Mouse (Mus musculus) erythroblast, adult 5-6 weeks (primary cell): ENCODE data around the gene Lnx2. TPM values are rescaled to one million over a fixed set of nuclear protein-coding genes. Genes with fewer than 3 reads are reported as not detected.
A peak's percentile ranks its signal among the peaks of the same experiment; 100 is the strongest.

Source experiments
- ATAC-seq: replicated peaks from 2 replicates; pipeline ENCODE4 v1.8.0; 2016; ENCODE audit warnings: moderate number of reproducible peaks, mild to moderate bottlenecking, moderate TSS enrichment, inconsistent platforms; ENCODE audit not compliant: poor library complexity, low FRiP score, severe bottlenecking
- total RNA-seq, 2 experiments: library from RNA; stranded (forward) in 1 of 2; stranded (reverse) in 1 of 2; fragments of 150-400 nt in 1 of 2; fragments of 200-764, 138-1000 nt in 1 of 2; gene quantifications; 2 replicates each; pipeline versions ENCODE4 v1.2.3 to v1.2.4; 2015 to 2017; ENCODE audit warnings: low replicate concordance in 2 of 2

The Lnx2 gene
- total RNA-seq (2015; ENCODE audit: low replicate concordance) (0.84 and 6.5 TPM in 2 replicates), total RNA-seq (2017; ENCODE audit: low replicate concordance) (1.8 and 2.0 TPM in 2 replicates)

DNA sequence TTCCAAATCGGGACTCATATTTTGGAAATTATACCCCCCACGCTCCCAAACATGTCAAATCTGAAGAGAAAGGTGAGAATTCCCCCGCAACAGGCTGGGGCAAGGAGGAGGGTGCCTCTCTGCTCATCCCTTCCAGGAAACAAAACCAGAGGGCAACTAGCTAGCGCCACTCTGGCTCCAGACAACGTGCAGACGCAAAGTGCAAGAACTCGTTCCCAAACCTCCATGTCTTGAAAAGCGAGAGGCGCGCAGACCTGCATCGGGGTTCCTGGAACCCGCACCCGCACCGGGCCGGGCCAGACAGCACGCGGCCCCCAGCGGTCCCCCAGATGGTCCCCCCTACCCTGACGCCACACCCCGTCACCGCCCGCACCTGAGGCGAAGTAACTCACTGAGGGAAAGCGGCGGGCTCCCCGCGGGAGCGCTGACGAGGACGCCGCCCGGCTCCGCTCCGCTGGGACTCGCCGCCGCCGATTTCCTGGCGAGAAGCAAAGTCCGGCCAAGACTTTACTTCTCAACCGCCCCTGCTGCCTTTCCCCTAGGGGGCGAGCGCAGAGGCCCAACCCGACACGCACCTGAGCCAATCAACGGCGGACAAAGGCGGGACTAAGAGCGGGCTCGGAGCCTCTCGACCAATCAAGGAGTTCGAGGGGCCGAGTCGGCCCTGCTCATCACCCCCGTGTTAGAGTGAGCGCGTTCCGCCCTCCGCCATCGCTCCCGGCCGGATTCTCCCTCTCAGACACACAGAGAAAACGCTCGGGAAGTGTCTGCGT is at the start of gene Lnx2:
Gene Lnx2, minus strand, starts transcription at position 561 of the 773 bp plus-strand sequence.
- peak; percentile 93 for ATAC-seq

- ATAC-seq, result no peak
Observed at GRCm38 (mm10) chr5:147125542-147126185, 49.3 kb upstream of the Lnx2 start.

- ATAC-seq, result no peak
Observed at GRCm38 (mm10) chr5:147124794-147125193, 48.4 kb upstream of the Lnx2 start.

DNA sequence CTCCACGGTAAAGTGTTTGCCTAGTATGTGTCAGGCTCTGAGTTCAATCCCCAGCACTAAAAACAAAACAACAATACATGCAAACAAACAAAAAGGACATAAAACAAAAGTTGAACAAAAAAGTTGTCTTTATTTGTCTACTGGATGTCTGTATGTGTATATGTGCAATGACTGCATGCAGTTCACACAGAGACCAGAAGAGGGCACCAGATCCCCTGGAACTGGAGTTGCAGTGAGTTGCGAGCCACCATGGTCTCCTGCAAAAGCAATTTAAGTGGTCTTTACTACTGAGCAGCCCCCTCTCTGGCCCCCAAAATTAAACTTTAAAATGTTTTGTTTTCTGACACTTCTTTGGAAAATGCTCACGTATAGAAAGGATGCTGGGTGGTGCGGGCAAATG is 44.8 kb upstream of the Lnx2 start:
- no peak for ATAC-seq

- ATAC-seq, result no peak
Observed at GRCm38 (mm10) chr5:147117027-147117426, 40.6 kb upstream of the Lnx2 start.

- no peak for ATAC-seq
Observed at GRCm38 (mm10) chr5:147115631-147116030, 39.2 kb upstream of the Lnx2 start.

DNA sequence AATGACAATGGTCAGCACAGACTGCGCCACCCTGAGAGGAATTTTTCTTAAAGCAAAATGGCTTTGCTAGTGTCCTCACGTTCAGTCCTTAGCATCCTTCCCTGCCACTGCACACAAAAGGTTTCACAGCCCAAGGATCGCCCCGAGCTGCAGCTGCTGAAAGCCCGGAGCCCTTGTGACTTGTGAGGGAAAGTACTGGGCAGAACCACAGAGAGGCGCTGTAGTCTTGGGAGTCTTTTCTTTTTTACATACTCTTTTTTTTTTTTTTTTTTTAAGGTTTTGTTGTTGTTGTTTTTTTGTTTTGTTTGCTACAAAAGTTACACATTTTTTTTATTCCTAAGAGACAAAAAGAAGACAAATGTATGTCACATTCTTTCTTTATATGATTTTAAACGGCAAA is 38.4 kb upstream of the Lnx2 start:
- ATAC-seq, result no peak

GRCm38 (mm10) chr5:147108861-147109591 is 32.6 kb upstream of the Lnx2 start:
- ATAC-seq, result no peak

DNA sequence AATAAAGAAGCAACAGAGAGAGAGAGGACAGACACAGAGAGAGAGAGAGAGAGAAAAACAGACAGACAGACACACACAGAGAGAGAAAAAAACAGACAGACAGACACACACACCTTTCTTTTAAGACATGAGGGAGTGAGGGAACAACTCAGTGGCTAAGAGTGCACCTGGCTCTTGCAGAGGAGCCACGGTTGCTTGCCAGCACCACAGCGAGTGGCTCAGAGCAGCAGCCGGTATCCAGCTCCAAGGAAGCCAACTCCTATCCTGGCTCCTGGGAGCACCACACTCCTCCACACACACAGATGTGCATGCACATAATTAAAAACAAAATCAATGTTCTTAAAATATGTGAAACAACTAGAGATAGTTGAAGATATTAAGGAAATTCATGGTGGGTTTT is 30.9 kb upstream of the Lnx2 start:
- no peak for ATAC-seq

- ATAC-seq, result no peak
Observed at GRCm38 (mm10) chr5:147102295-147102694, 25.9 kb upstream of the Lnx2 start.

DNA sequence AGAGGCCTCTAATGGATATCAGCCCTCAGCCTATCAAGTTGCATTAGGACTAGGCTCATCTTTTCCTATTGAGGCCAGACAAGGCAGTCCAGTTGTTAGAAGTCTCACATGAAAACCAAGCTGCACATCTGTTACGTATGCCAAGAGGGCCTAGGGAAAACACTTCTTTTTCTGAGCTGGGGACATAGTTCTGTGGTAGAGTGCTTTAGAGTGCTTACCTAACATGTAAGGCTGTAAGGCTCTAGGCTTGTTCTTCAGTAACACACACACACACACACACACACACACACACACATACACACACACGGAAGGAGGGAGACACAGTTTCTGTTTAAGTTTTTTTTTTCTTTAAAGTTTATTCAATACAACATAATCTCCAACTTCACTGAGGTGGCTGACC is 23.8 kb upstream of the Lnx2 start:
- no peak for ATAC-seq

- 0 out of 2 replicates have a peak, but pooled peaks have one; percentile 50 for ATAC-seq
Observed at GRCm38 (mm10) chr5:147098667-147099066, 22.3 kb upstream of the Lnx2 start.

DNA sequence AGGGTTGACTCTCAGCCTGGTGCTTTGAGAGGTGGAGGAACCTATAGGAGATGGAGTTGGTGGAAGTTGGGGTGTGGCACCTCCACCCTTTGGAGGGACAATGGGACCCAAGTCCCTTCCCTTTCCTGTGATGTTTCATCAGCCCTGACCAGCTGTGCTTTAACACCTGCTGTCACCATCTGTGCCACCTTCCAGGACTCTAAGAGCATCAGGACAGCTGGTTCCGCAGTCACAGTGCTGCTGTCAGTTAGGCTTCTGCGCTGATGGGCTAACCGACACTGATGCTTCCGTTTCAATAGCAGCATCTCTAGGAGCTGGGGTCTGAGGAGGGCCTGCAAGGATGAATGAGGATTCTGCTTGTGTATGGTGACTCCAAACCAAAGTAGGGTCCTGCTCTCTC is 20.2 kb upstream of the Lnx2 start:
- no peak for ATAC-seq

DNA sequence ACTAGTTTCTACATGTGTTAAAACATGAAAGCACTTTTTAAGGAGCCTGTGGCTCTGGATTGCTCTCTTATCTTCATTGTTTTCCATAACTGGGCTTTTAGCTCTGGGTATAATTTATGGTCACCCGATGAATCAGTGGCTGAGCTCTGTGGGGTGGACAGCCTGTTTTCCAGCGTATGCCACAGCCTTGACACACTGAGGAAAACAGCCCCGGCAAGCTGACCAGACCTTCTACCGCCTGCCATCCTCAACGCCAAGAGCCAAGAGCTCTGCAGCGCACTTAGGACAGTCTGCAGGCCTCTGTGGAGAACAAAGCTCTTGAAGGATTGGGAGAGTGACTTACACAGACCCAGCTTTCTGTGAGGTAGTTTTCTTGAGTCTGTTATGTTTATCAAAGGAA is 17.9 kb upstream of the Lnx2 start:
- no peak for ATAC-seq

GRCm38 (mm10) chr5:147092448-147092847 is 16.1 kb upstream of the Lnx2 start:
- ATAC-seq, result no peak

DNA sequence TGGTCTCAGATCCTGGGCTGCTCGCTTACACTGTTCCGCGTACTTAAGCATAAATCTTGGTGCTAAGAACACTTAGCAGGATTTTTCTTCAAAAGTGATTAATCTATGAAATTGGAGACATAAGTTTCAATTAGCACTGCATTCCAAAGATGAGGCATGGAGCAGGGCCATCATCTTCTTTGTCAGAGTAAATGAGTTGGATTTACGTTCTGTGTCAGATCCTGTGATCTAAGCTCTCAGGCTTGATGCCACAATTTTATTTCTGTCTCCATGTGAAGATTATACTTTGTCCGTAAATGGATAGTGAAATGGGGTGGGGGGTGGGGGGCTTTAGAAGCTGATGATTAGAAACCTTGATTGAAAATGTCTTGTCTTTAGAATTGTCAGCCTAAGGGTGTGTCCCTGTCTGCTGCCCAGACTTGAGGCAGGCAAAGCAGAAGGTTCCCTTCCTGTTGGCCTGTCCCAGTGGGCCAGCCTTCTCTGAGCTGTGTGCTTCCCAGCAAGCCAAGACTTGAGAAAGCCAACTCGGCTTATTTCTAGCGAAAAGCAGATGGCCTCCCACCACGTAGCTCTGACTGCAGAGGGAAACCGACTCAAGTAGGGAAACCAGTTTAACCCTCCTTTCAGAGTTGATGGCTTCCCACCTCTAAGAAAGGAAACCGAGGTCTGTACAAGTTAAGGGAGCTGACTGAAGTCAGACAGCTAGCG is 14.0 kb upstream of the Lnx2 start:
- ATAC-seq, result no peak

DNA sequence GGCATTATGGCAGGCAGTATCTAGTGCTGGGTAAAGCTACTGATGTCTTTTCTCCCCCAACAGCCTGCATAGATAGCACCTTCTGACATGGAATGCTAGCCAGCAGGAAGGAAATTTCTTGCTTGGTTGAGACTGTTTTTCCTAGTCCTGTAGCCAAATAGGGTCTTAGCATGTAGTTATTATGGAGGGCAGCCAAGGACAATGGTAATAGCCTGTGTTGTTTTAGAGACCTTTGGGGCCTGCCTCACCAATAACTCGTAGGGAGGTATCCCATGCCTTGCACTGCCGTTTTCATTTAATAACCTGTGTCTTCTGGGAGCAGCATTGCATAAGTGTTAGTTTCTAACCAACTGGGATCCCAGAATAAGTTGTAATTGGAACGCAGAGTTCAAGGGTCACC is 13.4 kb upstream of the Lnx2 start:
- no peak for ATAC-seq

GRCm38 (mm10) chr5:147086816-147087215 is 10.4 kb upstream of the Lnx2 start:
- ATAC-seq, result no peak

- ATAC-seq, result no peak
Observed at GRCm38 (mm10) chr5:147085201-147085894, 9.0 kb upstream of the Lnx2 start.
